Mouse (Mus musculus): ENCODE results near the gene Lrtm1. TPM values are rescaled to one million over a fixed set of nuclear protein-coding genes. Genes with fewer than 3 reads are reported as not detected.

The Lrtm1 gene
- total and polyA plus RNA-seq, 2 experiments from 2014 or later, result 0.12 TPM; not detected in 1

DNA sequence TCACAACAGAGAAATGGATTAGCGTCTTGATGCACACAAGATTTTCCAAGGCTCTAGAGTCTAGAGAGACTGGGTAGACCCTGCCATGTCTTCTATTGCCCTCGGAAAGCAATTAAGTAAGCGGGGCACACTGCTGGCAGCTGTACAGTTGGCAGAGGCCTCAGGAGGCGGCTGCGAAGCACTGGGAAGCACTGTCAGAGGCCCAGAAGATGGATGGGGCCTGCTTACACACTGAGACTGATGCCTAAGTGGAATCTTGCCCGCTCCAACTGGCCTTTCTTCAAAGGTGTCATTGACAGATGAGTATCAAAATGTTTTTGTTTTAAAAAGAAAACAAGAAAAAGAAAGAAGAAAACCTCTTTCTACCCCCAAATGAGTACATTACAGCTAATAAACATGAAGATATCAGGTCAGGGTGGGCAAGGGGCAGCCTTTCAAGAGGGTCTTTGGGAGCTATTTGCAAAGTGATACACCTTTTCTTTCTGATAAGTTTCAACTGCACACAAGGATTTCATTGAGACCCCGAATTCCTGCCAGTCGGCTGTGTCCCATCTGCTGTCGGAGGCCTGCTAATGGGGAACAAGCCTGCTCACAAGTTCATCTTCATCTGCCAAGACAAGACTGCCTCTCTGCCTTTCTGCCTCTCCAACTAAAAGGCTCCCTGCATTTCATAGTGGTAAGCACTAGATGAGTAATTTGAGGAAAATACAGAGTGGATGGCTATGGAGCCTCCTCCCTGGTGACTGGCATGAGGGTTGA is 22.8 kb downstream of the Lrtm1 start:
- Histone ChIP-seq H3K4me1 (ENCODE audit: insufficient read depth, low read length) (no peaks in the 10 kb centered on the region), H3K9ac (replicated peaks; ENCODE audit: low read length, poor library complexity, severe bottlenecking) (no peak overlapping the region), H3K9me3 (ENCODE audit: low read length) (no peaks in the 10 kb centered on the region), H3K4me3 (ENCODE audit: low read depth, low read length) (no peak overlapping the region), H3K27me3 (ENCODE audit: insufficient read depth, low read length) (no peaks in the 10 kb centered on the region), H3K36me3 (ENCODE audit: insufficient read depth, low read length) (no peaks in the 10 kb centered on the region), H3K4me2 (ENCODE audit: low read depth, low read length, poor library complexity, severe bottlenecking) (no peak overlapping the region), H3K27ac (ENCODE audit: low read depth, low read length) (no peak overlapping the region)
- ATAC-seq (ENCODE audit: low FRiP score) (no peak), DNase-seq (ENCODE audit: low spot score) (peak; percentile 85)
- no peak for TF ChIP-seq CTCF (IDR thresholded peaks at IDR 0.05)
- 75% methylated on average over 9 of the region's 9 CpGs for WGBS

DNA sequence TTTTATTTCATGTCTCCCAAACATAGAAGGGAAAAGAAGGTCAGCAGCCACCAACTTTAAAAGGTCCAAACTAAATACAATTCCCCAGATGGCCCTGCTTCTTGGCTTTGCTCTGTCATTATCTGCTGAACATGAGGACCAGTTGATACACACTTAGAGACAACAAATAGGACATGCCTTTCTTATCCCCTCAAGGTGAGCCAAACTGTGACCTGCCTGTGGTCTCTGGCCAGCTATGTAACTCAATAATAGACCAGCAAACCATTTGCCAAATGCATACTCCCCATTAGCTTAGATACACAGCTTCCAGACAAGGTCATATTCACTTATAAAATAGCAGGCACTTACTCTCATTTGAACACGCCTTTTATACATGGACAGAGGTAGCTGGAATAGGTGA is 23.5 kb downstream of the Lrtm1 start:
- no peak overlapping the region for H3K4me3 ChIP-seq (ENCODE audit: low read depth, low read length)
- DNase-seq (ENCODE audit: low spot score) (no peak), ATAC-seq (ENCODE audit: low FRiP score) (no peak)
- H3K36me3 ChIP-seq (ENCODE audit: insufficient read depth, low read length), result no peaks in the 10 kb centered on the region
- no peak overlapping the region for H3K27ac ChIP-seq (ENCODE audit: low read depth, low read length)
- H3K4me1 ChIP-seq (ENCODE audit: insufficient read depth, low read length), result no peaks in the 10 kb centered on the region
- TF ChIP-seq CTCF (IDR thresholded peaks at IDR 0.05), result no peak
- H3K4me2 ChIP-seq (ENCODE audit: low read depth, low read length, poor library complexity, severe bottlenecking), result no peak overlapping the region
- WGBS, result 97% methylated on average over 1 of the region's 1 CpGs
- H3K9me3 ChIP-seq (ENCODE audit: low read length), result no peaks in the 10 kb centered on the region
- H3K27me3 ChIP-seq (ENCODE audit: insufficient read depth, low read length), result no peaks in the 10 kb centered on the region
- no peak overlapping the region for H3K9ac ChIP-seq (replicated peaks; ENCODE audit: low read length, poor library complexity, severe bottlenecking)

DNA sequence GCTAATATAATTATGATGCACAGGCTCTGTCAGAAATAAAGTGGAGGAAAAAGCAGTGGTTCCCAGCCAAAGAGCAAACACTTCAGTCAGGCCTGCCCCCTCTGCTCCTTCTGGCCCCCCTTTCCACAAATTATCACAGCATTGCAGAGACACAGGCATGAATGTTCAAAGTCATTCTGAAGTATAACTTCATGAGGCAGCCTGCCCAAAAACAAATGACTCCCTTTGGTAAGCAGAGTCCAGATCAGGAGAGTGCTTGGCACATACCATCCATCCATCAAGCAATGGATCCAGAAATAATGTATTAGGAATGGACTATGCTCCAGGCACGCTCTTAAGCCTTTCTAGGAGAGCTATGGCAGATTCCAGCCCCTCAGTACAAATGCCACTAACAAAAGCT is 24.3 kb downstream of the Lrtm1 start:
- no peak overlapping the region for H3K4me2 ChIP-seq (ENCODE audit: low read depth, low read length, poor library complexity, severe bottlenecking)
- no peaks in the 10 kb centered on the region for H3K36me3 ChIP-seq (ENCODE audit: insufficient read depth, low read length)
- DNase-seq (ENCODE audit: low spot score) (no peak), ATAC-seq (ENCODE audit: low FRiP score) (no peak)
- H3K4me3 ChIP-seq (ENCODE audit: low read depth, low read length), result no peak overlapping the region
- H3K9ac ChIP-seq (replicated peaks; ENCODE audit: low read length, poor library complexity, severe bottlenecking), result no peak overlapping the region
- 74% methylated on average over 1 of the region's 1 CpGs for WGBS
- no peaks in the 10 kb centered on the region for H3K4me1 ChIP-seq (ENCODE audit: insufficient read depth, low read length)
- no peak for TF ChIP-seq CTCF (IDR thresholded peaks at IDR 0.05)
- H3K27ac ChIP-seq (ENCODE audit: low read depth, low read length), result no peak overlapping the region
- no peaks in the 10 kb centered on the region for H3K27me3 ChIP-seq (ENCODE audit: insufficient read depth, low read length)
- no peaks in the 10 kb centered on the region for H3K9me3 ChIP-seq (ENCODE audit: low read length)

DNA sequence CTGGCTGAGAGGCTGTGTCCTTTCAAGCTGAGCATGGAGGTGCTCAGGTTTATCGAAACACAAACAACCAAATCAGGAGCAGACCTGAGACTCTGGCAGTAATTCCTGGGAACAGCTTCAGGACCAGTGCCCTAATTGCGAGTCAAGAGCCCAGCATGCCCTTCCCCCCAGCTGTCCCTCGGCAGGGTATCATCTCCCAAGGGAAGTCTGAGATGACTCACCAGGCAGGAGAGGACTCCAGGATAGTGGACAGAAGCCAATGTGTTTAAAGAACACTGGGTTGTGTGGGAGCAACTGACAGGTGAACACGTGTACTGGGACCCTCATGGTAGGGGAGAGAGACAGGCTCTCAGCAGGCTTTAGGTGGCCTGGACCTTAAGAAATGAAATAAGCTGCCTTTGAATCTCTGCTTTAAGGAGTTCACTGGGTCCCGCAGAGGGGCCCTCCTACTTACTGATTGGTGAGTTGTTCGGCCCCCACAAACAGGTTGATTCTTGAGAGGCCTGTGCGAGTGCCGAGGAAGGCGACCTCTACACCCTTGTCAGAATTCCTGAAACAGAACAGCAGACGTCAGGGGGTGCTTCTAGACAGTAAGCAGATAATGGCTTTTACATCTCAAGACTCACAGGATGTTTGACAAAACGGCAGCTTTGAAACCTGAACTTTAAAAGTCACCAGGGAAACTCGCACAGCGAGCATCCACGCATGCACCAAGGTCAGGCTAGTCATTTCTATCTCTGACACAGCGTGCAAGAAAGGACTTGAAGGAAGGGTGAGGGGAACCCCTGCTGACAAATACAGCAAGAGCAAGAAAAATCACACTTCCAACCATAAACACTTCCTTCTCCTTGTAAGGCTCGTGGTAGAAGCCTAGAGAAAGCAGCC is 34.2 kb downstream of the Lrtm1 start:
- ATAC-seq (ENCODE audit: low FRiP score), result no peak
- Histone ChIP-seq H3K9ac (replicated peaks; ENCODE audit: low read length, poor library complexity, severe bottlenecking) (no peak overlapping the region), H3K4me2 (ENCODE audit: low read depth, low read length, poor library complexity, severe bottlenecking) (no peak overlapping the region), H3K4me1 (ENCODE audit: insufficient read depth, low read length) (no peaks in the 10 kb centered on the region), H3K4me3 (ENCODE audit: low read depth, low read length) (no peak overlapping the region), H3K9me3 (ENCODE audit: low read length) (no peaks in the 10 kb centered on the region), H3K27me3 (ENCODE audit: insufficient read depth, low read length) (no peaks in the 10 kb centered on the region), H3K36me3 (ENCODE audit: insufficient read depth, low read length) (no peaks in the 10 kb centered on the region), H3K27ac (ENCODE audit: low read depth, low read length) (no peak overlapping the region)
- 71% methylated on average over 16 of the region's 16 CpGs for WGBS
- TF ChIP-seq CTCF (IDR thresholded peaks at IDR 0.05), result no peak
- DNase-seq (ENCODE audit: low spot score), result no peak

DNA sequence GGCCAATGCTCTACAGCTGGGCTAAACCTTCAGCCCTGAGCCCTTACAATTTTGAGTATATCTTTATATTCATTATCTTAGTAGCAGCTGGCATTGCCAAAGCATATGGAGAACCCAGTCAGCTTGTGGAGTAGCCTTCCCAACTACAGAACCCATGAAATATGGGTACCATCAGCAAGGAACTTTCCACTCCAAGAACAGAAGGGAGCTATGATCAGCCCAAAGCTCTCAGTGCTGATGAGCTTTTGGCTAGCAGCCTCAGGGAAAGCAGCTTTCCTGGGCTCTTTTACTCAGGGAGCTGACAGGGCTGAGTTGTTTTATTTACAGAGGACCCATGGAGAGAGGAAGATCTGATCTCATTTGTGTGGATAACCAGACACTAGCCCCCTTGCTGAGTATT is 42.7 kb downstream of the Lrtm1 start:
- Histone ChIP-seq H3K9ac (replicated peaks; ENCODE audit: low read length, poor library complexity, severe bottlenecking) (no peak overlapping the region), H3K36me3 (ENCODE audit: insufficient read depth, low read length) (no peaks in the 10 kb centered on the region), H3K27me3 (ENCODE audit: insufficient read depth, low read length) (no peaks in the 10 kb centered on the region), H3K4me2 (ENCODE audit: low read depth, low read length, poor library complexity, severe bottlenecking) (no peak overlapping the region), H3K9me3 (ENCODE audit: low read length) (no peaks in the 10 kb centered on the region), H3K4me3 (ENCODE audit: low read depth, low read length) (no peak overlapping the region), H3K4me1 (ENCODE audit: insufficient read depth, low read length) (no peaks in the 10 kb centered on the region), H3K27ac (ENCODE audit: low read depth, low read length) (no peak overlapping the region)
- ATAC-seq (ENCODE audit: low FRiP score), result no peak
- DNase-seq (ENCODE audit: low spot score), result no peak
- no peak for TF ChIP-seq CTCF (IDR thresholded peaks at IDR 0.05)

DNA sequence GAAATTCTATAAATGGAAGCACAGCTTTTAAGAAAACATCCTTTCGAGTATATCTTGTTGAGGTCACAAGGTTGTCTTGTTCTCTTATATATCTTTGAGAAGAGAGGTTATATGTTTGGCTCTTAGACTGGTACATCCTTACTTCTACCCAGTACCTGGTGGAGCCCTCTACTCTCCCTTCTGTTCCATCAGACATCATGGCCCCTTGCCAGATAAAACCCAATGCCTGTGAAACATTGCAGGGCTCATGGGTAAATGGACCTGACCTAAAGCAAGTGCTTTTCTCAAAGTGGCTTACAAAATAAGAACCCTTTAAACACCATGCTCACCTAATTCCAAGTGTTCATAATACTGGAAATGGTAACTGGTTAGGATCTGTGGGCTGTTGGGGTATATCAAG is 43.5 kb downstream of the Lrtm1 start:
- Histone ChIP-seq H3K9ac (replicated peaks; ENCODE audit: low read length, poor library complexity, severe bottlenecking) (no peak overlapping the region), H3K4me2 (ENCODE audit: low read depth, low read length, poor library complexity, severe bottlenecking) (no peak overlapping the region), H3K27ac (ENCODE audit: low read depth, low read length) (no peak overlapping the region), H3K4me3 (ENCODE audit: low read depth, low read length) (no peak overlapping the region), H3K27me3 (ENCODE audit: insufficient read depth, low read length) (no peaks in the 10 kb centered on the region), H3K9me3 (ENCODE audit: low read length) (no peaks in the 10 kb centered on the region), H3K4me1 (ENCODE audit: insufficient read depth, low read length) (no peaks in the 10 kb centered on the region), H3K36me3 (ENCODE audit: insufficient read depth, low read length) (no peaks in the 10 kb centered on the region)
- DNase-seq (ENCODE audit: low spot score), result no peak
- no peak for ATAC-seq (ENCODE audit: low FRiP score)
- TF ChIP-seq CTCF (IDR thresholded peaks at IDR 0.05), result no peak
- WGBS, result 84% methylated on average over 1 of the region's 1 CpGs

All from midbrain, postnatal 0 days (tissue).